Mouse (Mus musculus) myocyte (in vitro differentiated cells): ENCODE measurements at regions not wholly inside any gene's neighbourhood (a gene's known extent, or its start where the extent isn't known, plus 50 kb on each side); places are given as distances from the start of the nearest gene placed in this dataset.

Source experiments
- H3K27me3 ChIP-seq: one replicate; pipeline ENCODE4 v1.6.1; 2011; ENCODE audit not compliant: control insufficient read depth, insufficient read depth, insufficient read length
- H3K36me3 ChIP-seq: one replicate; pipeline ENCODE4 v1.6.1; 2011; ENCODE audit not compliant: control insufficient read depth, insufficient read depth
- H3K4me2 ChIP-seq: one replicate; pipeline ENCODE4 v1.6.1; 2011; ENCODE audit warnings: low read depth, control low read depth
- H3K4me3 ChIP-seq: one replicate; pipeline ENCODE4 v1.5.1; 2011; ENCODE audit warnings: mild to moderate bottlenecking, control low read depth, moderate library complexity
- H3K79me2 ChIP-seq: one replicate; pipeline ENCODE4 v1.6.1; 2011; ENCODE audit not compliant: control insufficient read depth, insufficient read depth
- H3ac ChIP-seq: one replicate; pipeline ENCODE4 v1.6.1; 2011; ENCODE audit not compliant: control insufficient read depth, insufficient read length
- CEBPB ChIP-seq: IDR thresholded peaks from 2 replicates; pipeline ENCODE4 v1.6.1; 2011; ENCODE audit warnings: mild to moderate bottlenecking, moderate library complexity; ENCODE audit not compliant: poor library complexity, insufficient read depth, severe bottlenecking
- E2F4 ChIP-seq: IDR thresholded peaks from one replicate; pipeline ENCODE4 v1.6.1; 2011; ENCODE audit warnings: mild to moderate bottlenecking, control low read depth, moderate library complexity; ENCODE audit not compliant: insufficient read depth
- MAX ChIP-seq: IDR thresholded peaks from one replicate; pipeline ENCODE4 v1.6.1; 2011; ENCODE audit warnings: low read depth, mild to moderate bottlenecking, control low read depth
- MYOD1 ChIP-seq, 3 experiments: IDR thresholded peaks; one replicate each; pipeline ENCODE4 v1.6.1; 2011; ENCODE audit warnings: control low read depth in 2 of 3, low read depth in 2 of 3, mild to moderate bottlenecking in 2 of 3, moderate library complexity in 1 of 3; ENCODE audit not compliant: insufficient read length in 2 of 3, control insufficient read depth in 1 of 3
- MYOG ChIP-seq, 3 experiments: IDR thresholded peaks; one replicate each; pipeline ENCODE4 v1.6.1; 2011; ENCODE audit warnings: control low read depth in 2 of 3, low read depth in 2 of 3, mild to moderate bottlenecking in 2 of 3; ENCODE audit not compliant: insufficient read length in 2 of 3, control insufficient read depth in 1 of 3, insufficient read depth in 1 of 3
- POLR2A ChIP-seq: IDR thresholded peaks from one replicate; pipeline ENCODE4 v1.6.1; 2011; ENCODE audit warnings: low read depth, mild to moderate bottlenecking, control low read depth, moderate library complexity; ENCODE audit not compliant: insufficient read length
- POLR2AphosphoS2 ChIP-seq: IDR thresholded peaks from one replicate; pipeline ENCODE4 v1.6.1; 2011; ENCODE audit warnings: low read depth, control low read depth; ENCODE audit not compliant: insufficient read length
- REST ChIP-seq: IDR thresholded peaks from one replicate; pipeline ENCODE4 v1.6.1; 2011; ENCODE audit warnings: mild to moderate bottlenecking, control low read depth, moderate library complexity; ENCODE audit not compliant: insufficient read depth, insufficient read length
- SRF ChIP-seq: IDR thresholded peaks from one replicate; pipeline ENCODE4 v1.6.1; 2011; ENCODE audit warnings: low read depth; ENCODE audit not compliant: control insufficient read depth, insufficient read length
- TCF12 ChIP-seq: IDR thresholded peaks from one replicate; pipeline ENCODE4 v1.6.1; 2011; ENCODE audit warnings: mild to moderate bottlenecking, control low read depth; ENCODE audit not compliant: poor library complexity, insufficient read depth, severe bottlenecking
- TCF3 ChIP-seq: IDR thresholded peaks from one replicate; pipeline ENCODE4 v1.6.1; 2011; ENCODE audit warnings: low read depth, control low read depth; ENCODE audit not compliant: insufficient read length
- USF1 ChIP-seq: IDR thresholded peaks from one replicate; pipeline ENCODE4 v1.6.1; 2011; ENCODE audit warnings: low read depth, mild to moderate bottlenecking, control low read depth, moderate library complexity

GRCm38 (mm10) chr4:125195901-125196435 is 68.3 kb upstream of the Zc3h12a start:
- no peaks in the 10 kb centered on the region for H3K79me2 ChIP-seq
- TF ChIP-seq TCF3 (no peak), MAX (no peak), MYOD1 (IDR thresholded peaks at IDR 0.05; ENCODE audit: control insufficient read depth in 1 of 3, insufficient read length in 2 of 3, low read depth in 2 of 3) (no peak), POLR2A (no peak), CEBPB (no peak), MYOG (IDR thresholded peaks at IDR 0.05; ENCODE audit: control insufficient read depth in 1 of 3, insufficient read depth in 1 of 3, insufficient read length in 2 of 3, low read depth in 2 of 3) (no peak), POLR2AphosphoS2 (no peak), SRF (no peak), TCF12 (no peak), USF1 (no peak), E2F4 (no peak), REST (no peak)
- H3K4me2 ChIP-seq: no peak overlapping the region
- no peak overlapping the region for H3ac ChIP-seq
- H3K36me3 ChIP-seq: no peaks in the 10 kb centered on the region
- H3K27me3 ChIP-seq: no peaks in the 10 kb centered on the region
- no peak overlapping the region for H3K4me3 ChIP-seq

- H3K4me2 ChIP-seq: no peak overlapping the region
- no peak overlapping the region for H3ac ChIP-seq
- no peaks in the 10 kb centered on the region for H3K27me3 ChIP-seq
- no peaks in the 10 kb centered on the region for H3K79me2 ChIP-seq
- no peak for TF ChIP-seq MYOD1 (IDR thresholded peaks at IDR 0.05; ENCODE audit: control insufficient read depth in 1 of 3, insufficient read length in 2 of 3, low read depth in 2 of 3)
- no peak for TF ChIP-seq MYOG (IDR thresholded peaks at IDR 0.05; ENCODE audit: control insufficient read depth in 1 of 3, insufficient read depth in 1 of 3, insufficient read length in 2 of 3, low read depth in 2 of 3)
- TF ChIP-seq REST: no peak
- TF ChIP-seq CEBPB: no peak
- no peak for TF ChIP-seq E2F4
- TF ChIP-seq MAX: no peak
- TF ChIP-seq POLR2A: no peak
- no peak for TF ChIP-seq TCF3
- no peak for TF ChIP-seq TCF12
- no peak for TF ChIP-seq USF1
- no peak for TF ChIP-seq SRF
- no peak for TF ChIP-seq POLR2AphosphoS2
- H3K36me3 ChIP-seq: no peaks in the 10 kb centered on the region
- H3K4me3 ChIP-seq: no peak overlapping the region
Measured at GRCm38 (mm10) chr4:125194722-125195380, 67.2 kb upstream of the Zc3h12a start.

- Histone ChIP-seq H3K36me3 (no peaks in the 10 kb centered on the region), H3K4me2 (no peak overlapping the region), H3K79me2 (no peaks in the 10 kb centered on the region), H3K27me3 (no peaks in the 10 kb centered on the region), H3K4me3 (no peak overlapping the region), H3ac (no peak overlapping the region)
- TF ChIP-seq CEBPB: no peak
- TF ChIP-seq TCF12: no peak
- no peak for TF ChIP-seq MYOG (IDR thresholded peaks at IDR 0.05; ENCODE audit: control insufficient read depth in 1 of 3, insufficient read depth in 1 of 3, insufficient read length in 2 of 3, low read depth in 2 of 3)
- no peak for TF ChIP-seq MYOD1 (IDR thresholded peaks at IDR 0.05; ENCODE audit: control insufficient read depth in 1 of 3, insufficient read length in 2 of 3, low read depth in 2 of 3)
- no peak for TF ChIP-seq TCF3
- TF ChIP-seq SRF: no peak
- no peak for TF ChIP-seq POLR2A
- no peak for TF ChIP-seq MAX
- no peak for TF ChIP-seq REST
- no peak for TF ChIP-seq USF1
- no peak for TF ChIP-seq E2F4
- TF ChIP-seq POLR2AphosphoS2: no peak
Measured at GRCm38 (mm10) chr4:125194298-125194697, 66.7 kb upstream of the Zc3h12a start.

GRCm38 (mm10) chr4:125191680-125192079 is 64.0 kb upstream of the Zc3h12a start:
- Histone ChIP-seq H3ac (no peak overlapping the region), H3K79me2 (no peaks in the 10 kb centered on the region), H3K36me3 (no peaks in the 10 kb centered on the region), H3K27me3 (no peaks in the 10 kb centered on the region), H3K4me3 (no peak overlapping the region), H3K4me2 (no peak overlapping the region)
- no peak for TF ChIP-seq MYOD1 (IDR thresholded peaks at IDR 0.05; ENCODE audit: control insufficient read depth in 1 of 3, insufficient read length in 2 of 3, low read depth in 2 of 3)

GRCm38 (mm10) chr4:125191010-125191409 is 63.4 kb upstream of the Zc3h12a start:
- Histone ChIP-seq H3ac (no peak overlapping the region), H3K36me3 (no peaks in the 10 kb centered on the region), H3K27me3 (no peaks in the 10 kb centered on the region), H3K4me3 (no peak overlapping the region), H3K4me2 (no peak overlapping the region), H3K79me2 (no peaks in the 10 kb centered on the region)
- TF ChIP-seq TCF3 (no peak), SRF (no peak), MAX (no peak), REST (no peak), E2F4 (no peak), TCF12 (no peak), USF1 (no peak), MYOG (IDR thresholded peaks at IDR 0.05; ENCODE audit: control insufficient read depth in 1 of 3, insufficient read depth in 1 of 3, insufficient read length in 2 of 3, low read depth in 2 of 3) (no peak), CEBPB (no peak), POLR2A (no peak), MYOD1 (IDR thresholded peaks at IDR 0.05; ENCODE audit: control insufficient read depth in 1 of 3, insufficient read length in 2 of 3, low read depth in 2 of 3) (no peak)
